Mouse (Mus musculus): Measurements from ENCODE around the gene Dapk1.

- TF ChIP-seq EP300 (optimal IDR thresholded peaks at IDR 0.05) (no peak), CTCF (IDR thresholded peaks at IDR 0.05; ENCODE audit: low read depth) (no peak)
These were observed 19.7 kb downstream of the Dapk1 start for GRCm38 (mm10) chr13:60621411-60621965.

All from stomach, postnatal 0 days (tissue).